Mouse (Mus musculus) cerebellum, adult 9-10 months (tissue): ENCODE data around the gene She.

ENCODE experiments used
- DNase-seq: peaks from one replicate; pipeline ENCODE4 v3.0.0; 2022

She gene

GRCm38 (mm10) chr3:89887582-89888230, 56.5 kb downstream of the She start:
- no peak for DNase-seq

- DNase-seq, result no peak
Observed at GRCm38 (mm10) chr3:89889841-89890430, 58.8 kb downstream of the She start.

- DNase-seq, result no peak
Observed at GRCm38 (mm10) chr3:89891696-89892095, 60.5 kb downstream of the She start.

GRCm38 (mm10) chr3:89892517-89893106, 61.4 kb downstream of the She start:
- DNase-seq, result no peak

GRCm38 (mm10) chr3:89896571-89896970, 65.4 kb downstream of the She start:
- no peak for DNase-seq

- no peak for DNase-seq
Observed at GRCm38 (mm10) chr3:89897204-89897796, 66.1 kb downstream of the She start.

- no peak for DNase-seq
Observed at GRCm38 (mm10) chr3:89898011-89898410, 66.8 kb downstream of the She start.

- DNase-seq, result no peak
Observed at GRCm38 (mm10) chr3:89898870-89899510, 67.8 kb downstream of the She start.

- no peak for DNase-seq
Observed at GRCm38 (mm10) chr3:89899511-89899908, 68.3 kb downstream of the She start.

- no peak for DNase-seq
Observed at GRCm38 (mm10) chr3:89907846-89908245, 76.7 kb downstream of the She start.
